Mouse (Mus musculus): Measurements from ENCODE around the gene Simc1. TPM values are rescaled to one million over a fixed set of nuclear protein-coding genes. Genes with fewer than 3 reads are reported as not detected.

The Simc1 gene
- total RNA-seq, 2 experiments from 2014 or later = 13.5 to 14.4 TPM

- no peak for DNase-seq (ENCODE audit: low spot score in 2 of 2)
- intact Hi-C loops (cut with DNase I) = no loop called here
These were observed 71.9 kb downstream of the Simc1 start for GRCm38 (mm10) chr13:54575489-54575888.

- intact Hi-C loops (cut with DNase I) = no loop called here
- peak in 1 of 2 experiments; percentile 33 for DNase-seq (ENCODE audit: low spot score in 2 of 2)
These were observed 74.3 kb downstream of the Simc1 start for GRCm38 (mm10) chr13:54577652-54578507.

DNA sequence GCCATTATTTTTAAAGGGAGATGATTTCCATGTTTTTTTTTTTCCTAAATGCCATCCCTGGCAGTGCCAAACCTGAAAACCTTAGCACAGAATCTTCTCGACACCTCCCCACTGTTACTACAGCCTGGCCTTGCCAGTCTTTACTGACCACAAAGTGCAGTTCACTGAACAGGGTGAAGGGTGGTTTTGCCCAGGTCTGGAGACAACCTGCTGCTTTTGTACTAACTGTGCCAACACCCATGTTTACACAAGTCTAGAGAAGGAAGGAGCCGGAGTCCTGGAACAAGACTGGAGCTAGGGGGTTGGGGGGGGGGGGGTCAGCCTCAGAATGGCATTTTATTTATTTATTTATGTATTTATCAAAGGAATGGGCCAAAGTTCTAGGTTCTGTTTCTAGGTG, 77.8 kb downstream of the Simc1 start:
- intact Hi-C loops (cut with DNase I) = no loop called here

GRCm38 (mm10) chr13:54582126-54582525, 78.5 kb downstream of the Simc1 start:
- intact Hi-C loops (cut with DNase I) = no loop called here
- no peak for DNase-seq (ENCODE audit: low spot score in 2 of 2)

More for the DNA sequence above, 77.8 kb downstream of the Simc1 start:
- no peak for DNase-seq (ENCODE audit: low spot score in 2 of 2)

GRCm38 (mm10) chr13:54582860-54583259, 79.3 kb downstream of the Simc1 start:
- no peak for DNase-seq (ENCODE audit: low spot score in 2 of 2)
- intact Hi-C loops (cut with DNase I) = no loop called here

DNA sequence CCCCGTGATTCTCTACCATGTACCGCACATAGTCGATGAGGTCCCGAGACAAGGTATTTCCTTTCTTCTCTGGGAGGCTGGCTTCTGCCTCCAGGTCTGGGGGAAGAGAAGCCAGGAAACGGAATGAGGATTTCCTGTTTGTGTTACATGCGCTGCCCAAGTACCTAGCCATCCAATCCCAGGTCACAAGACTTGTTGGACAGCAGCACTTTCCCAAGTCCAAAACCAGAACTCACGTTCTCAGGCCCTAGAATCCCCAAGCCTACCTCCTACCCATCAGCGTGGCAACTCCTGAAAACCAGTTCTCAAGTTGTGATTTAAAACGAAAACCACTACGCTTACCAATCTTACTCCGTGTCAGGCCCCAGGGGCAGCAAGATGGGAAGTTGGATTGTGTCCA, 82.3 kb downstream of the Simc1 start:
- intact Hi-C loops (cut with DNase I) = no loop called here
- no peak for DNase-seq (ENCODE audit: low spot score in 2 of 2)

DNA sequence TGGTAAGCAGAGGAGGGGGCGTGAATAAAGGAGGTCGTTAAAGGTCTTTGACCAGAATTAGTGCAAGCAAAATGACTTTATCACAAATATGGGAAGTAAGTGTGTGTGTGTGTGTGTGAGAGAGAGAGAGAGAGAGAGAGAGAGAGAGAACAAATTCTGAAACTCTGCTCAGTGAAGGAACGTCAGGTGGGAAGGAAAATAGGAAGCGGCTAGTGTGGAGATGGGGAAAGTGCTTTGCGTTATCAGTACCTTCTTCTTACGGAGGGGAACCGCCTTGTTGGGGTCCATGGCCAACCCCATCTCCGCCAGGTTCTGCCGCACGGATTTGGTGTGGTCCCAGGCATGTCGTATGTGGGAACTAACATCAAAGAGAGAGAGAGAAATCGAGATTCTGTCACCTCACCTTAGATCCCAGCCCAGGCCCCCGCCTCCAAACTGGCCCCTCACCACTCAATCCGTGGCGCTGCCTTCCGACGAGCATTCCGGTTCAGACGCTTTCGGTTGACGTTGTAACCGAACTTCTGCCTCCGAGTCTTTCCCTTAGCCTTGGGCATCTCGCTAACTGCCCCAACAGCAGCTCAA, 85.9 kb downstream of the Simc1 start:
- no peak for DNase-seq (ENCODE audit: low spot score in 2 of 2)
- intact Hi-C loops (cut with DNase I) = no loop called here

DNA sequence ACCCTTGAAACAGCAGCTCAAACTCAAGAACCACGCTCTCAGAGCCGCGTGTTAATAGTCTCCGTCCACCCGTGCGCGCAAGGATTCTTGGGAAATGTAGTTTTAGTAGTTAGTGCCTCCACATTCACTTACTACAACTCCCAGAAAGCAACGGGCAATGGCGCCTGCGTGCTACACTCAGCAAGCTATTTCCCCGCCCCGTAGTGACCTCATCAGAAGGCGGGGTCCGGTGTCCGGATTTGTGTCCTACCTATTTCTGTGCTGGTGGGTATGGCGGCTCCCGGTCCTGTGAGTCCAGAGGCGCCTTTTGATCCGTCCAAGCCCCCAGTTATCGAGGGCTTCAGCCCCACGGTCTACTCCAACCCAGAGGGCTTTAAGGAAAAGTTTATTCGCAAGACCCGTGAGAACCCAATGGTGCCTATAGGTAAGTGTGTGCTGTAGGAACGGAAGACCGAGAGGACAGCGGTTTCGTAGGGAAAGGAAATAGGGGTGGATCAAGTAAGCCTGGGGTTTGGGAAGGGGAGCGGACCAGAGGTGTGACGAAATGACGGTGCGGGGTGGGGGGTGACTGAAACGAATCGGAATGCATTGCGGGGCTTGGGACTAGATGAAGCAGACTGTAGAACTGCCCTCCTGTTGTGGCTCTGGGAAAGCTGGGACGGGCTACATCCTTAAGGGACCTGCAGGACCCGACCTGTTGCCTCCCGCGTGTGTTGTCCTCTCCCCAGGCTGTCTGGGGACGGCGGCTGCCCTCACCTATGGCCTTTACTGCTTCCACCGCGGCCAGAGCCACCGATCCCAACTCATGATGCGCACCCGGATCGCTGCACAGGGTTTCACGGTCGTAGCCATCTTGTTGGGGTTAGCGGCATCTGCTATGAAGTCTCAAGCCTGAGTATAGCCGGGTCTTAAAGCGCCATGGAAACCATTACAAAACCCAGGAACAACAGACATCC, 86.7 kb downstream of the Simc1 start, which contains the start of the genes Nop16 and Higd2a:
Nop16 (minus strand) TSS at position 95 of the 956 bp plus-strand sequence.
Higd2a (plus strand) TSS at position 212 of the 956 bp plus-strand sequence.
- DNase-seq (ENCODE audit: low spot score in 2 of 2) = peak; percentile 97 to 99
- intact Hi-C loops (cut with DNase I) = loop anchor here (1.0 to 2.0 kb wide), 2 partner anchors 21 to 25 kb away; partner anchors contain the start of genes 4833439L19Rik and Cltb

DNA sequence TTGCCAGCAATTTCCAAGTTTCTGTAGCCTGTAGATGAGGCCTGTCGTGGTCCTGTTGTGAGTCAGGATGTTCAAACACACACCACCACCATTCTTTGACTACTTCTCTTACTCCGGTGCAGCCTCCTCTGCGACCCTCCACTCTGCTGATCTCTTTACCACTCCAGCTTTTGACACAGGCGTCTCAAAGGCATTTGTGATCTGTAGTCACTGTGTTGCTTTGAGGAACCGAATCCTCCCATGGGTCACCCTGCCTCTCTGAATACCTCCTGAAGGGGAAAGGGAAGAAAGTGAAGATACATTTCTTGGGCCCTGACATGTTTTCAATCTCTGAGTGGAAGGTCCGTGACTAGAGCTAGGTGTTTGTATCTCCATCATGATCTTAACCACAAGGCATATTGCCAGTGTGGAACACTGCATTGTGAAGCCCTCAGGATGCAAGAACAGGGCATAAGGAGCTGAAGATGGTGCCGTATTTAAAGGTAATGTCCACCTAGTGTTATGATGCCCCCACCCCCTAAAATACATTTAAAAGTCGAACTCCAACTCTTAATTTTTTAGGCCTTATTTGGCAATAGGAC, 88.3 kb downstream of the Simc1 start:
- intact Hi-C loops (cut with DNase I) = loop anchor here (2.0 kb wide), 1 partner anchor 19 kb away; the partner anchor contains the start of gene Cltb
- no peak for DNase-seq (ENCODE audit: low spot score in 2 of 2)

- intact Hi-C loops (cut with DNase I) = no loop called here
- DNase-seq (ENCODE audit: low spot score in 2 of 2) = no peak
These were observed 90.0 kb downstream of the Simc1 start for GRCm38 (mm10) chr13:54593617-54594016.

- no peak for DNase-seq (ENCODE audit: low spot score in 2 of 2)
These were observed 92.6 kb downstream of the Simc1 start for GRCm38 (mm10) chr13:54596107-54596690.

GRCm38 (mm10) chr13:54596870-54597269, 93.3 kb downstream of the Simc1 start:
- no peak for DNase-seq (ENCODE audit: low spot score in 2 of 2)

More at GRCm38 (mm10) chr13:54596107-54596690, 92.6 kb downstream of the Simc1 start:
- intact Hi-C loops (cut with DNase I) = no loop called here

DNA sequence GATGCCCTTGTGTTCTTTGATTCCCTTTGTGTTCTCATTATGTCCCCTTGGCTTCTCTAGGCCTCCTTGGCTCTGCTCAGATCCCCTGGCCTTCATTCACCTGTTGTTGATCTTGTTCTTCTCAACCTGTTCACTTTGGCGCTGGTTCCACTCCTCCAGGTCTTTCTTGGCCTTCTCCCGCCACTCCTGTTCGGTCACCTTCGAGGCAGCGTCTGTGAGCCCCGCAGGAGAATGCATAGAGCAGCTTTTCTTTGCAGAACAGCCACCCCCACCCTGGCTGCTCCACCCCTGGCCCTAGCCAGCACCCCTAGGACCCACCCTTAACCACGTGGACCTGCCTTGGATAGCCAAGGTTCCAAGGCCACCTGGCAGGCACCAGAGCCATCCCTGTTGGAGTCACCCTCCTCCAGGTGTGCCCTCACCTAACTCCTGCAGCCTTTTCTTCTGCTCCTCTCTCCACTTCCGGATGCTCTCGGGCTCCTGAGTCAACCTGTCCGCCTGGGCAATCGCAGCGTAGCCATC, 95.1 kb downstream of the Simc1 start:
- DNase-seq (ENCODE audit: low spot score in 2 of 2) = no peak
- intact Hi-C loops (cut with DNase I) = no loop called here

More at GRCm38 (mm10) chr13:54596870-54597269, 93.3 kb downstream of the Simc1 start:
- intact Hi-C loops (cut with DNase I) = no loop called here

Small RNA genes within 50 kb of the gene (microRNA-seq; reads per million reads assigned to microRNA genes)
- 0 reads per million in 2 experiments for gene Gm24195

Other genes starting within 250 kb of the Simc1 start
- 100 to 1,000 TPM; 714 to 786 TPM for gene Cplx2, start 132.4 kb upstream of the Simc1 start, total RNA-seq (2021)
- gene Thoc3, start 34.9 kb upstream of the Simc1 start, total RNA-seq (2021) = 10 to 100 TPM; 33.4 to 35.6 TPM
- gene 4833439L19Rik, start 61.7 kb downstream of the Simc1 start, total RNA-seq (2021) = 100 to 1,000 TPM; 137 to 143 TPM
- 10 to 100 TPM; 22.0 to 24.0 TPM for gene Arl10, start 71.2 kb downstream of the Simc1 start, total RNA-seq (2021)
- gene Nop16, start 86.3 kb downstream of the Simc1 start, total RNA-seq (2021) = 10 to 100 TPM; 19.7 to 26.9 TPM
- gene Higd2a, start 86.4 kb downstream of the Simc1 start, total RNA-seq (2021) = 100 to 1,000 TPM; 151 TPM
- 100 to 1,000 TPM; 308 to 312 TPM for gene Cltb, start 107.6 kb downstream of the Simc1 start, total RNA-seq (2021)
- 10 to 100 TPM; 51.6 to 61.1 TPM for gene Faf2, start 118.0 kb downstream of the Simc1 start, total RNA-seq (2021)
- gene Rnf44, start 190.1 kb downstream of the Simc1 start, total RNA-seq (2021) = 100 to 1,000 TPM; 166 to 176 TPM
- under 1 TPM; 0.14 to 0.23 TPM for gene Cdhr2, start 197.7 kb downstream of the Simc1 start, total RNA-seq (2021)
- gene Gprin1, start 246.1 kb downstream of the Simc1 start, total RNA-seq (2021) = 100 to 1,000 TPM; 120 to 145 TPM

All from left cerebral cortex, postnatal 25 days (tissue).